Mouse (Mus musculus) bone marrow macrophage, adult 2 months (primary cell): Measurements from ENCODE around the gene Pdzk1. TPM values are rescaled to one million over a fixed set of nuclear protein-coding genes. Genes with fewer than 3 reads are reported as not detected.

Experiments
- H3K27ac ChIP-seq: 2 replicates; pipeline ENCODE4 v1.5.1; 2012; ENCODE audit warnings: low read depth, low read length; ENCODE audit not compliant: insufficient read depth
- H3K4me1 ChIP-seq: 2 replicates; pipeline ENCODE4 v1.6.1; 2012; ENCODE audit warnings: low read length; ENCODE audit not compliant: control insufficient read depth, insufficient read depth
- H3K4me3 ChIP-seq: 2 replicates; pipeline ENCODE4 v1.5.1; 2012; ENCODE audit warnings: mild to moderate bottlenecking, low read length, moderate library complexity; ENCODE audit not compliant: insufficient read depth
- CTCF ChIP-seq: IDR thresholded peaks from 2 replicates; pipeline ENCODE4 v1.5.1; 2012; ENCODE audit warnings: low read depth, mild to moderate bottlenecking, low read length, moderate library complexity
- POLR2A ChIP-seq: IDR thresholded peaks from 2 replicates; pipeline ENCODE4 v1.6.1; 2012; ENCODE audit warnings: mild to moderate bottlenecking, low read depth, low read length, borderline replicate concordance
- polyA plus RNA-seq: library from polyadenylated mRNA; stranded (reverse); fragments of >200 nt; gene quantifications from 2 replicates; pipeline ENCODE4 v1.2.4, GENCODE M21; 2012; ENCODE audit not compliant: missing spikeins, insufficient read depth, insufficient read length

Gene Pdzk1
- polyA plus RNA-seq, 1 experiment, result not detected

GRCm38 (mm10) chr3:96813591-96814244, 15.4 kb upstream of the Pdzk1 start:
- no peak for TF ChIP-seq POLR2A
- Histone ChIP-seq H3K27ac (no peak overlapping the region; the same call in 1 of the 2 replicates), H3K4me3 (no peak overlapping the region), H3K4me1 (peaks cover 24% of the 10 kb centered on the region)

- H3K4me3 ChIP-seq, result no peak overlapping the region
- TF ChIP-seq POLR2A, result no peak
- no peak for TF ChIP-seq CTCF
- H3K4me1 ChIP-seq, result peaks cover 24% of the 10 kb centered on the region
- no peak overlapping the region for H3K27ac ChIP-seq
These were observed 14.7 kb upstream of the Pdzk1 start for GRCm38 (mm10) chr3:96814342-96814741.

DNA sequence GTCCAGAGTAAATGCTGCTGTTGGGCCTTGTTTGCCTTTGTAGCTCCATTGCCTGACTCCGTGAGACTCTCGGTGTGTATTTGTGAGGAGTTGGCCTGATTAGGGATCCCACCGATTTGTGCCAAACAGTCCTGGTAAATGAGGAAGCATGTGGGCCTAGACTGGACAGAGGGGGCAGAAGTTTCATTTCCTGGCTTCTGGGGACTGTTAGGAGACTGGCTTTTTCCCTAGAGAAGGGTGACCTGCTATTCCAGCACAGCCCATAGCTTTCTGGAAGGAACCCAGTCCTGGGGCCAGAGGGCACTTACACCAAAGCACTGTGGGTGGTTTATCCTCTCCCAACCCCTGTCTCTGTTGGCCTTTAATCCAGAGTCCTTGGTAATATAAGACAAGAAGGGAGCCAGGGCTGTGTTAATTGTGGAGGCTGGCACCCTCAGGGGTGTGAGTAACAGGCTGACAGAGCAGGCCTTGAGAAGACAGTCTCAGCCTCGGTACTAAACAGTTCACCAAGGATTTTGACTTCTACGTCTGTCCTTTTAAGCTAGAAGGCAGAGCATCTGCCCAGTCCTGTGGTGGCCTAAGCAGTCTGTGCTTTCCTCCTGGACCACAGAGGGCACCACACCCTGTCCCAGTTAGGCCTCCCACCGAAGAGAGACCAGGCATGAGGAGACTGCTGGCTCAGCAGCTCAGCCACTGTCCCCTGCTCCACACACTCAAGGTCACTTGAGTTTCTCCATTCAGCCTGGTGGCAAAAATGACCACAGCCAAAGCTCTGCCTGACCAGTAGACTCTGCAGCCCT, 8.8 kb upstream of the Pdzk1 start:
- H3K27ac ChIP-seq, result no peak overlapping the region
- peaks cover 13% of the 10 kb centered on the region for H3K4me1 ChIP-seq
- TF ChIP-seq POLR2A, result no peak
- TF ChIP-seq CTCF, result no peak
- no peak overlapping the region for H3K4me3 ChIP-seq

- Histone ChIP-seq H3K27ac (no peak overlapping the region), H3K4me1 (peaks cover 13% of the 10 kb centered on the region), H3K4me3 (no peak overlapping the region)
- TF ChIP-seq CTCF (no peak), POLR2A (no peak)
These were observed 7.5 kb upstream of the Pdzk1 start for GRCm38 (mm10) chr3:96821581-96821980.

DNA sequence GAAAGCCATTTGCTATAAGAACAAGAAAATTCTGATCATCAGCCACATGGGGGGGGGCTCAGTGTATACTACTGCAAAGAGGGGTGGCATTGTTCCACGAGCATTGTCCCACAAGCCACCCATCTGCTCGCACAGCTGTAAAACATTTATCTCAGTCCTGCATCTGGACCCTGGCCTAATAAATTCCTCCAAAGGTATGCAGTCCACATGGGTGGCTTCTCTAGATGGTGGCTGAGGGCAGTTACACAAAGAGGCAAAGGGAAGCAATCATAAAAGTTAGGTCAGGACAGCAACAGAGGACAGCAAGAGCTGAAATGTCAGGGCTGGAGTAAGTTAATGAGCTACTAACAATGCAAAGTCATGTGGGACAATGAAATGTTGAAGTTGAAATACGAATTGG, 5.4 kb upstream of the Pdzk1 start:
- Histone ChIP-seq H3K27ac (no peak overlapping the region), H3K4me3 (no peak overlapping the region), H3K4me1 (peaks cover 13% of the 10 kb centered on the region)
- no peak for TF ChIP-seq POLR2A
- no peak for TF ChIP-seq CTCF

DNA sequence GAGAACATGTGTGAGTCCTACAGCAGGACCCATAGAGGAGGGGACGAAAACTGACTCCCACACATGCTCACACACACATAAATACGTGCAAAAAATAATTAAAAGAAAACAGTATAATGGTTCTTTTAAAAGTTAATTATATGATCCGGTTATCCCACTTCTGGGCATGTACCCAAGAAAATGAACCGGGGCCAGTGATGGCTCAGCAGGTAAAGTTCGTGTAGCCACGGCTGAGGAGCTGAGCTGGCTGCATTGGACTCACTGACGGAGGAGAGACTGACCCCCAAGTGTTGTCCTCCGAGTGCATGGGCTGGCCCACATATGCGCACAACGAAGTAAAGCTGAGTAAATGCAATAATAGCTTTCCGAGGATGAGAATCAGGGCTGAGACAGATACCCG, 4.5 kb upstream of the Pdzk1 start:
- Histone ChIP-seq H3K4me3 (no peak overlapping the region), H3K4me1 (peaks cover 13% of the 10 kb centered on the region), H3K27ac (no peak overlapping the region)
- TF ChIP-seq CTCF, result no peak
- TF ChIP-seq POLR2A, result no peak

DNA sequence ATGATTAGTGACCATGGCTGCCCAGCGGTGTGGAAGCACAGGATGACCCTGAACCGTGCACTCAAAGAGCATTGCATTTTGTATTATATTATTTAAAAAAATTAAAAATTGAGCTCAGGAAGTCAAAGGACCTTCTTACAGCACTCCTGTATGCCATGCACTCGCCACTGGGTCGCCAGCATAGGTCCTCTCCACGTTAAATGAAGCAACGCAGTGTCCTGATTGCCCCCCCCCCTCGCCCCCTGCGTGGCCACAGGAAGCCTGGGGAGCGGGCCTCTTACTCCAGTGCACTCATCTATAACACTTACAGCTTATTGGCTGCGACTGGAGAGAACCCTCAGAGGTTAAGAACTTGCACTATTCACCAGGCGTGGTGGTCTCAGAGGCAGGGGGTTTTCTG, 3.8 kb upstream of the Pdzk1 start:
- Histone ChIP-seq H3K27ac (no peak overlapping the region), H3K4me1 (peaks cover 7% of the 10 kb centered on the region), H3K4me3 (no peak overlapping the region)
- no peak for TF ChIP-seq POLR2A
- no peak for TF ChIP-seq CTCF

DNA sequence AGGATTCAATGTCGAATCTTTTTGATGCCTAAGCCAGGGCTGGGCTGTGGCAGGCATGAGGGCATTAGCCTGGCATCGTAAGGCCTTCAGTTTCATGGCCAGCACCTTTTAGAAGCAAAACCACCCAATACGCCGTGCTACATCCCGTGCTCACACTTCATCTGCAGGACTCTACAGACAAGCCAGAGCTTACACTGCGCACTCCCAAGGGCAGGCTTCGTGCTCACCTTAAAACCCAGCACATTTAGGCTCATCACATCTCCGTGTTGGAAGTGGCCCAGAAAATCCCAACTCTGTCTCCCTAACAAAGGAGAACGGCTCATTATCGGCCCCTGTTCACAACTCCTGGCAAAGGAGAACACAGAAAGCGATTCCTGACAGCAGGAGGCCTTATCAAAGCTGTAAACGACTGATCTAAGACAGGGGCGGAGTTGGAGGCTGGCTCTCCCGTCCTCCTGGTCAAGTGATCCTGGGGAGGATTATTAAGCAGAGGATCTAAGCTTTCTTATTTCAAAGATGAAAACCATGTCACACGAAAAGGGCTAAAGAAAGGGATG, 698 bp upstream of the Pdzk1 start:
- Histone ChIP-seq H3K27ac (no peak overlapping the region), H3K4me3 (no peak overlapping the region), H3K4me1 (no peaks in the 10 kb centered on the region)
- TF ChIP-seq POLR2A (no peak), CTCF (no peak)

- Histone ChIP-seq H3K27ac (no peak overlapping the region), H3K4me1 (no peaks in the 10 kb centered on the region), H3K4me3 (no peak overlapping the region)
- TF ChIP-seq CTCF, result no peak
- no peak for TF ChIP-seq POLR2A
These were observed 772 bp downstream of the Pdzk1 start for GRCm38 (mm10) chr3:96829856-96830255.

GRCm38 (mm10) chr3:96832930-96833329, 3.8 kb downstream of the Pdzk1 start:
- H3K4me3 ChIP-seq, result no peak overlapping the region
- no peak overlapping the region for H3K27ac ChIP-seq
- peaks cover 7% of the 10 kb centered on the region for H3K4me1 ChIP-seq
- TF ChIP-seq CTCF, result no peak
- no peak for TF ChIP-seq POLR2A
